Mouse (Mus musculus): Measurements from ENCODE around the gene Tmc3.

GRCm38 (mm10) chr7:83650638-83651037, 65.9 kb downstream of the Tmc3 start:
- TF ChIP-seq CTCF (conservative IDR thresholded peaks at IDR 0.05; ENCODE audit: insufficient read depth, insufficient read length, low read depth, low read length) (no peak), POLR2A (IDR thresholded peaks at IDR 0.05; ENCODE audit: low read depth, low read length) (no peak)

Measured in kidney, adult 2 months (tissue).